In genomic region chr5:102974400-102974799, GRCm38 (mm10) we compare ENCODE assay signal across 25 mouse cellular contexts.
A peak's percentile ranks its signal among the peaks of the same experiment; 100 is the strongest.
DNase-seq lines count a peak whose midpoint lies in the region; ATAC-seq and TF ChIP-seq lines count a peak whose summit lies in the region.
"Had no signal": no experiment of that assay in that cellular context is flagged by ENCODE, and none has a peak within 500 bp of the region (broad histone marks: within the 10 kb centered on the region; RNA-seq: fewer than 3 reads in every experiment).

No protein-coding gene starts in this region.

- H3K36me3 ChIP-seq in hindbrain, embryonic 13.5 days = no peaks in the 10 kb centered on the region
- H3K36me3 ChIP-seq in hindbrain, embryonic 11.5 days (ENCODE audit: control insufficient read depth, insufficient read depth, low read length) = no peaks in the 10 kb centered on the region
- no peaks in the 10 kb centered on the region for H3K36me3 ChIP-seq in neural tube, embryonic 13.5 days
- no peaks in the 10 kb centered on the region for H3K36me3 ChIP-seq in midbrain, postnatal 0 days (ENCODE audit: insufficient read depth, low read length)
- H3K36me3 ChIP-seq: embryonic facial prominence, embryonic 13.5 days; heart, embryonic 10.5 days; heart, embryonic 15.5 days had no signal

- peaks cover 25% of the 10 kb centered on the region for H3K4me1 ChIP-seq in hindbrain, embryonic 13.5 days (replicated peaks)
- H3K4me1 ChIP-seq in hindbrain, embryonic 11.5 days (replicated peaks; ENCODE audit: control insufficient read depth, insufficient read depth, low read length) = no peaks in the 10 kb centered on the region; the same call in 1 of the 2 replicates
- peaks cover 28% of the 10 kb centered on the region for H3K4me1 ChIP-seq in neural tube, embryonic 13.5 days (replicated peaks)
- H3K4me1 ChIP-seq in midbrain, postnatal 0 days (ENCODE audit: insufficient read depth, low read length) = peaks cover 7% of the 10 kb centered on the region

- no peak for ATAC-seq in hindbrain, embryonic 13.5 days (ENCODE audit: low FRiP score)
- ATAC-seq in hindbrain, embryonic 11.5 days (ENCODE audit: low FRiP score) = no peak
- ATAC-seq in neural tube, embryonic 13.5 days (ENCODE audit: low read depth) = no peak
- no peak for ATAC-seq in midbrain, postnatal 0 days (ENCODE audit: low FRiP score)
- ATAC-seq: intestine, embryonic 16.5 days had no signal

- no peak for DNase-seq in hindbrain, embryonic 11.5 days (ENCODE audit: low spot score)
- no peak for DNase-seq in neural tube, embryonic 10.5 days (ENCODE audit: extremely low spot score, low spot score)
- DNase-seq in midbrain, postnatal 0 days (ENCODE audit: low spot score) = peak; percentile 43
- no peak for DNase-seq in urinary bladder, postnatal 10 days (ENCODE audit: low spot score)
- DNase-seq: adrenal gland, postnatal 25 days; B cell, adult 2 months; cerebellum, adult 18-20 months; cerebellum, postnatal 10 days; gastrocnemius, postnatal 10 days; kidney, adult 9 months; kidney, postnatal 10 days; layer of hippocampus, adult 9-11 months; liver; lung, adult 2 months; lung, postnatal 10 days; thymus, adult 2 months; thymus, postnatal 36 days had no signal

- H3K9ac ChIP-seq in hindbrain, embryonic 13.5 days = no peak overlapping the region
- no peak overlapping the region for H3K9ac ChIP-seq in hindbrain, embryonic 11.5 days (ENCODE audit: low read depth, low read length)
- H3K9ac ChIP-seq in neural tube, embryonic 13.5 days = no peak overlapping the region
- H3K9ac ChIP-seq in midbrain, postnatal 0 days (replicated peaks; ENCODE audit: low read length, poor library complexity, severe bottlenecking) = no peak overlapping the region
- H3K9ac ChIP-seq: embryonic facial prominence, embryonic 13.5 days; heart, embryonic 15.5 days; liver, embryonic 14.5 days had no signal

- 58% methylated on average over 4 of the region's 4 CpGs for WGBS in hindbrain, embryonic 13.5 days
- WGBS in hindbrain, embryonic 11.5 days = 85% methylated on average over 4 of the region's 4 CpGs
- WGBS in neural tube, embryonic 13.5 days = 51% methylated on average over 4 of the region's 4 CpGs
- 36% methylated on average over 4 of the region's 4 CpGs for WGBS in midbrain, postnatal 0 days

- peak overlapping the region; percentile 53; the same call in 1 of the 2 replicates for H3K27ac ChIP-seq in hindbrain, embryonic 13.5 days
- no peak overlapping the region for H3K27ac ChIP-seq in hindbrain, embryonic 11.5 days (ENCODE audit: low read depth, low read length)
- H3K27ac ChIP-seq in neural tube, embryonic 13.5 days (replicated peaks) = peak overlapping the region; percentile 76
- 0 out of 2 replicates have a peak overlapping the region, but pooled peaks have one; percentile 32 for H3K27ac ChIP-seq in midbrain, postnatal 0 days (ENCODE audit: low read depth, low read length)
- H3K27ac ChIP-seq: embryonic facial prominence, embryonic 13.5 days; heart, embryonic 10.5 days; heart, embryonic 15.5 days; liver, embryonic 14.5 days; macrophage had no signal

- no peak overlapping the region for H3K4me3 ChIP-seq in hindbrain, embryonic 13.5 days
- no peak overlapping the region for H3K4me3 ChIP-seq in hindbrain, embryonic 11.5 days (ENCODE audit: low read depth, low read length)
- H3K4me3 ChIP-seq in neural tube, embryonic 13.5 days = no peak overlapping the region
- H3K4me3 ChIP-seq in midbrain, postnatal 0 days (ENCODE audit: low read depth, low read length) = no peak overlapping the region
- H3K4me3 ChIP-seq: embryonic facial prominence, embryonic 13.5 days; heart, embryonic 10.5 days; heart, embryonic 15.5 days had no signal

- no peak for TF ChIP-seq CTCF in midbrain, postnatal 0 days (IDR thresholded peaks at IDR 0.05)

- H3K9me3 ChIP-seq in hindbrain, embryonic 13.5 days = no peaks in the 10 kb centered on the region
- H3K9me3 ChIP-seq in hindbrain, embryonic 11.5 days (ENCODE audit: control insufficient read depth, low read length) = no peaks in the 10 kb centered on the region
- no peaks in the 10 kb centered on the region for H3K9me3 ChIP-seq in neural tube, embryonic 13.5 days
- H3K9me3 ChIP-seq in midbrain, postnatal 0 days (ENCODE audit: low read length) = no peaks in the 10 kb centered on the region
- H3K9me3 ChIP-seq: embryonic facial prominence, embryonic 13.5 days; heart, embryonic 10.5 days; heart, embryonic 15.5 days had no signal

- H3K4me2 ChIP-seq in hindbrain, embryonic 13.5 days = no peak overlapping the region
- no peak overlapping the region for H3K4me2 ChIP-seq in hindbrain, embryonic 11.5 days (replicated peaks; ENCODE audit: low read depth, low read length)
- no peak overlapping the region for H3K4me2 ChIP-seq in neural tube, embryonic 13.5 days
- no peak overlapping the region for H3K4me2 ChIP-seq in midbrain, postnatal 0 days (ENCODE audit: low read depth, low read length, poor library complexity, severe bottlenecking)
- H3K4me2 ChIP-seq: embryonic facial prominence, embryonic 13.5 days; heart, embryonic 15.5 days had no signal

- H3K27me3 ChIP-seq in hindbrain, embryonic 13.5 days = no peaks in the 10 kb centered on the region
- H3K27me3 ChIP-seq in hindbrain, embryonic 11.5 days (ENCODE audit: control insufficient read depth, insufficient read depth, low read length) = no peaks in the 10 kb centered on the region
- no peaks in the 10 kb centered on the region for H3K27me3 ChIP-seq in neural tube, embryonic 13.5 days
- H3K27me3 ChIP-seq in midbrain, postnatal 0 days (ENCODE audit: insufficient read depth, low read length) = no peaks in the 10 kb centered on the region
- H3K27me3 ChIP-seq: embryonic facial prominence, embryonic 13.5 days; heart, embryonic 15.5 days had no signal
